Mouse (Mus musculus) hindbrain, postnatal 0 days (tissue): ENCODE results near the gene Snrpa1. TPM values are rescaled to one million over a fixed set of nuclear protein-coding genes. Genes with fewer than 3 reads are reported as not detected.

ENCODE experiments used
- ATAC-seq: fragments of 200-750 bp; cut with Nextera tagmentation; 2 replicates; pipeline ENCODE4 v1.8.0; 2017; ENCODE audit warnings: mild to moderate bottlenecking, moderate TSS enrichment, moderate library complexity
- DNase-seq: peaks from one replicate; pipeline ENCODE4 v3.0.0-alpha.2; 2015; ENCODE audit warnings: low spot score
- H3K27ac ChIP-seq: fragments of 300-500 bp; sonication (generic); 2 replicates; pipeline ENCODE4 v1.5.1; 2014; ENCODE audit warnings: mild to moderate bottlenecking
- H3K27me3 ChIP-seq: fragments of 300-500 bp; sonication (generic); 2 replicates; pipeline ENCODE4 v1.6.1; 2014; ENCODE audit warnings: low read length, mixed read lengths; ENCODE audit not compliant: insufficient read depth
- H3K36me3 ChIP-seq: fragments of 300-500 bp; sonication (generic); 2 replicates; pipeline ENCODE4 v1.6.1; 2014; ENCODE audit warnings: low read length, mixed read lengths; ENCODE audit not compliant: insufficient read depth
- H3K4me1 ChIP-seq: fragments of 300-500 bp; sonication (generic); 2 replicates; pipeline ENCODE4 v1.6.1; 2014; ENCODE audit warnings: antibody characterized with exemption, low read length, mixed read lengths; ENCODE audit not compliant: insufficient read depth
- H3K4me2 ChIP-seq: fragments of 300-500 bp; sonication (generic); 2 replicates; pipeline ENCODE4 v1.6.1; 2014; ENCODE audit warnings: low read depth, mild to moderate bottlenecking, low read length, moderate library complexity, mixed read lengths
- H3K4me3 ChIP-seq: fragments of 300-500 bp; sonication (generic); 2 replicates; pipeline ENCODE4 v1.5.1; 2014; ENCODE audit warnings: low read length
- H3K9ac ChIP-seq: fragments of 300-500 bp; sonication (generic); replicated peaks from 2 replicates; pipeline ENCODE4 v1.6.1; 2014; ENCODE audit warnings: mild to moderate bottlenecking, low read length, moderate library complexity, mixed read lengths
- H3K9me3 ChIP-seq: fragments of 300-500 bp; sonication (generic); 2 replicates; pipeline ENCODE4 v1.6.1; 2016; ENCODE audit warnings: low read length, mixed read lengths
- CTCF ChIP-seq: IDR thresholded peaks from 2 replicates; pipeline ENCODE4 v1.5.1; 2016; ENCODE audit warnings: antibody characterized with exemption, control low read depth, low read depth
- WGBS: fragments of 180-500 bp; shearing (Covaris S2); extraction: QIAGEN DNeasy Blood & Tissue Kit; methylation state at CpG from one replicate; pipeline ENCODE4 v1.1.7; 2014; 5-methylcytosine and 5-hydroxymethylcytosine counted together
- polyA plus RNA-seq: library from polyadenylated mRNA; unstranded; fragments of >200 nt; fragmentation: Nextera tagmentation; extraction: Ambion mirVana; gene quantifications from 2 replicates; pipeline ENCODE4 v1.2.1, GENCODE M21; 2015
- total RNA-seq: library from RNA; depleted of rRNA; stranded (reverse); fragments of >200 nt; gene quantifications from 2 replicates; pipeline ENCODE4 v1.2.3, GENCODE M21; 2014

The Snrpa1 gene
- total and polyA plus RNA-seq, 2 experiments from 2014 or later, result 26.5 to 119 TPM

DNA sequence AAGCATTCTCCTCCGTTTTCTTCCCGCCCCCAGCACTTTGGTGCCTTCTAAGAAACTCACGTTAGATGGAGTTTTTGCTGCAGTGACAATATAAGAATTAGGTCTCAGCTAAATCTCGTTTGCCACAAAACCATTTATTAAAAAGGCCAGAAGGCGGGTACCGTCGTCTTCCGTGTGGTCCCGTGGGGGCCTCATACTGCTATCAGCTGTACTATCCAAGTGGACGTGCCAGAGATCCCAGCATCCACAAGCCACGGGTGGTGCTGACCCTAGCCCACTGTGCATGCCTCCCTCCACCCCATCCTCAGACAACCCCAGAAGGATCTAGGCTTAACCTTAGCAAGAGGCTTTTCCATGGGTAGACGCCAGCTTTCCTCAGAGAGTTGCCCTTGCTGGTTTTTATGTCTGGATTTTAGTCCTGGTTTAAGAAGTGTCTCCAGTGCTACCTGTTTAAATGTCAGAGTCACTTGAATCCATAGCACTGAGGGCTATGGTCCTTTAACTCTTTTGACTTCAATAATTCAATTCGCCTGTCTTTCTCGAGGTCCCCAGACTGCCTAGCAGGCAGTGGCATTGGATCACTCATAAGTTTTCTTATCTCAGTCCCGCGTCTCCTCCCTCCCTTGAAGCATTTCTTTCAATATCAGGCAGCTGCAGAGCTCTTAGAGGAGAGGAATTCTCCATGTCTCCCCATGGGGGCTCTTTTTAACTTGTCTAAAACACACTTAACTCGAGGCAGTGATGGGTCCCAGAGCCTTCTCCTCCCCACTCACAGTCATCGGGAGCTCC is 18.6 kb upstream of the Snrpa1 start:
- no peaks in the 10 kb centered on the region for H3K36me3 ChIP-seq
- H3K27me3 ChIP-seq, result no peaks in the 10 kb centered on the region
- WGBS, result 71% methylated on average over 18 of the region's 18 CpGs
- H3K4me3 ChIP-seq, result no peak overlapping the region
- no peak for ATAC-seq
- no peak for TF ChIP-seq CTCF
- H3K4me1 ChIP-seq, result peaks cover 17% of the 10 kb centered on the region
- no peak for DNase-seq
- no peaks in the 10 kb centered on the region for H3K9me3 ChIP-seq
- H3K9ac ChIP-seq, result no peak overlapping the region
- H3K4me2 ChIP-seq, result no peak overlapping the region
- H3K27ac ChIP-seq, result no peak overlapping the region

DNA sequence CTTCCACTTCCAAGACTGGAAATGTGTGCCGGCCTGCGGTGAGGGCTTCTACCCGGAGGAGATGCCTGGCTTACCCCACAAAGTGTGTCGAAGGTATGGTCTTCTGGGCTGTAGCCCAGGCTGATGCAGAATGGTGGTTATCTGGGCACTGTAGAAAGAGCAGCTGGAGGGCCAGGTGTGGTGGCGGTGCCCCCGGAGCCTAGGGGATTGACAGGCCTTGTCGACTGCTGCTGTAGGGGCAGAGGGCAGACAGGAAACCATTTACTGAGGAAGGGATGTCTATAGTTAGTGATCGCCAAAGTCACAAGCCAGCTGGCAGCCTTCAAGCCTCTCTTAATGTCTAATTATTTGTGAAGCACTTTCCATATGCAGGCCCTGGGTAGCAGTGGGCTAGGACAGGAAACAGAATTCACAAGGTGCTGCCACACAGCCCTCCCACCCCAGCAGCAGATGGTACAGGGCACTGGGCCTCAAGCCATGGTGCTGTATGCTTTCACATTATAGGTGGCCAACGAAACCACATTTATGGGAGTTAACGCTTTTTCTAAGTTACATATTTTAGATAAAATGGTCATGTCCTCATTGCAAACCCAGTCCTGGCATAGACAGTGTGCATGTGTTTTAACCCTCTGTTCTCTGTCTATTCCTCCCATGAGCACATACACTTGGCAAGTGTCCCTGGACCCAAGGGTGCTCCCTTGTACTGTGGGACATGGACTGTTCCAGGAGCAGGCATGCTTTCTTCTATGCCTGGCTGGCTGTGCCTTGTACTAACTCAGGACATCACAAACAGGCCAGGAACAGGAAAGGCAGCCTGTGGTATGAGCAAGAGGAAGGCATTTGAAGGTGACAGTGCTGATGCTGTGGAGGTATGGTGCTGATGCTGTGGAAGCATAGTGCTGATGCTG is 15.0 kb upstream of the Snrpa1 start, which contains the start of gene Gm45213:
Gene Gm45213, plus strand, starts transcription at position 51 of the 908 bp plus-strand sequence.
- DNase-seq (peak; percentile 66), ATAC-seq (peak; percentile 57)
- TF ChIP-seq CTCF, result no peak
- 52% methylated on average over 10 of the region's 10 CpGs for WGBS
- no peaks in the 10 kb centered on the region for H3K36me3 ChIP-seq
- H3K4me1 ChIP-seq, result peaks cover 18% of the 10 kb centered on the region
- no peaks in the 10 kb centered on the region for H3K27me3 ChIP-seq
- H3K27ac ChIP-seq, result no peak within 1 kb of the TSS
- no peak within 1 kb of the TSS for H3K9ac ChIP-seq
- no peak within 1 kb of the TSS for H3K4me2 ChIP-seq
- H3K4me3 ChIP-seq, result no peak within 1 kb of the TSS
- H3K9me3 ChIP-seq, result no peaks in the 10 kb centered on the region

DNA sequence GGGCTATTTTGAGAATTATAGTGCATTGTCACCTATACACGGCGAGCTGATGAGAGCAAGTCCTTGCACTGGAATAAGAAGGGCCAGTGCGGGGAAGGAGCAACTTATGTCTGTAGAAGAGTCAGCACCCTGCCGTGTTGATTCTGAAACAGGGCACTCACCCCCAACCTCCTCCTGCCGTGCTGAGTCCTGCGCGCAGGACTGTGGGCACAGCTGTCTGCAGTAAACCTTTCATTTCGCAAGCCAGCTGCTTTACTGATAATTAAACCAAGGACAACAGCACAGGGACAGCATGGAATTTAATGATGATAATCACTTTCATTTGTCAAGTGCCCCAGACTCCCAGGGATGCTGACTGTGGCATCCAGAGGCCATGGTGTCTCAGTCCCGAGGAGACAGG is 14.2 kb upstream of the Snrpa1 start:
- no peak for DNase-seq
- Histone ChIP-seq H3K27ac (no peak overlapping the region), H3K4me3 (no peak overlapping the region), H3K9ac (no peak overlapping the region), H3K36me3 (no peaks in the 10 kb centered on the region), H3K4me1 (peaks cover 14% of the 10 kb centered on the region), H3K9me3 (no peaks in the 10 kb centered on the region), H3K4me2 (no peak overlapping the region), H3K27me3 (no peaks in the 10 kb centered on the region)
- no peak for ATAC-seq
- WGBS, result 31% methylated on average over 9 of the region's 9 CpGs
- no peak for TF ChIP-seq CTCF

DNA sequence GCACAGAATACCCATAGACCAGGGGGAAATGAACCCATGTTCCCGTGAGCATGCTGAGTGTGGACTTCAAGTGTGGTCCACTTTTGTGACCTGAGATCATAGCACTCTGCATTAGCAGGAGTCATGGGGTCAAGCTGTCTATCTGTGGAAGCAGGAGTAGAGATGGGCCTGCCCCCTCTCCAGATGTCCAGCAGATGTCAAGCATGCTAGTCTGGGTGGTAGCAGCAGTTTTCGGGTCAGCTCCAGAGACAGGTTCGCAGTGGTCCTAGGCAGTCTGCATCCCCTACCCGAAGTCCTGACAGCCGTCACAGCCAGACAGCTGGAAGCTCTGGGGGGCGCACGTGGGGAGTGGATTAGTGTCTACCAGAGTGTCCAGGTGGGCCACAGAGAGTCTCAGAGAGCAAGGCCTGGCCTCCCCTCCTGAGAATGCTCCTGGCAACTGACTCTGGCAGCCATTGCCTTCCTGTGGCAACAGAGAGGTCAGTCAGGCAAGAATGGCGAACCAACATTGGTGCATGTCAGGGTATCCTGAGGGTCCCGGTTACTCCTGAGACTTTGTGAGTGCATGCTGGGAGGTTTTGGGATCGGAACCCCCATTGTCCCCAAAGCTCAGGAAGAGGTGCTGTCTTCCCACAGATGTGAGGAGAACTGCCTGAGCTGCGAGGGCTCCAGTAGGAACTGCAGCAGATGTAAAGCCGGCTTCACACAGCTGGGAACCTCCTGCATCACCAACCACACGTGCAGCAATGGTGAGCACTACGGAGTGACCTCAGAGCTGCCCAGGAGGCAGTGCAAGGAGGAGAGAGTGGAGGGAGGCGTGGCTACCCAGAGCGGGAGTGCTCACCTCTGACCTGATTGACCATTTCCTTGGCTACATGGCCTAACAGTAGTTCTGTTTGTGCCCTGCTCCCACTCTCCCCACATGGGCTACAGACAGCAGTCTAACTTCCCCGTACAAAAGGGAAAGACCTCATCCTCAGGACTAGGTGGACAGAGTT is 11.6 kb upstream of the Snrpa1 start:
- Histone ChIP-seq H3K9me3 (no peaks in the 10 kb centered on the region), H3K4me3 (no peak overlapping the region), H3K4me2 (no peak overlapping the region), H3K27ac (no peak overlapping the region), H3K9ac (no peak overlapping the region), H3K27me3 (no peaks in the 10 kb centered on the region), H3K4me1 (peaks cover 13% of the 10 kb centered on the region), H3K36me3 (no peaks in the 10 kb centered on the region)
- ATAC-seq (no peak; the same call in 1 of the 2 replicates), DNase-seq (no peak)
- no peak for TF ChIP-seq CTCF
- 66% methylated on average over 17 of the region's 17 CpGs for WGBS

DNA sequence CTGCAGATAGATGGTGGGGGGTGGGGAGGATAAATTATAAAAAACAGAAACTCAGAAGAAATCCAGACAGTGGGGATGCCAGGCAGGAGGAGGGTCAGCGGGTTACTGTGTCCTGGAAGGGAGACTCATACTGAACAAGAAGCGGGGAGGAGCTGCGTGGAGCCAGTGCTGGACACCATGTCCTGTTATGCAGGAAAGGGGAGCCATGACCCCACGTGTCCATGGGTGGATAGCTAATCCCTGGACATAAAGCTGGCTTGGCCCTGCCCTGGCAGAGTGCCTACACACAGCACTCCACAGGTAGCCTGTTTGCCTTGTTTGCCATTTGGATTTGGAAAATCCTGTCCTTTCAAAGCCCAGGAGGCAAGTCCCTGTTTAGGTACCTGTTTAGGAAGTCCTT is 10.8 kb upstream of the Snrpa1 start:
- Histone ChIP-seq H3K9ac (no peak overlapping the region), H3K4me2 (no peak overlapping the region), H3K36me3 (no peaks in the 10 kb centered on the region), H3K27ac (no peak overlapping the region), H3K4me3 (no peak overlapping the region), H3K4me1 (peaks cover 13% of the 10 kb centered on the region), H3K27me3 (no peaks in the 10 kb centered on the region), H3K9me3 (no peaks in the 10 kb centered on the region)
- ATAC-seq (no peak), DNase-seq (no peak)
- WGBS, result 78% methylated on average over 4 of the region's 4 CpGs
- no peak for TF ChIP-seq CTCF
